Mouse (Mus musculus) kidney, embryonic 16.5 days (tissue): ENCODE data around the gene Slc5a10. TPM values are rescaled to one million over a fixed set of nuclear protein-coding genes. Genes with fewer than 3 reads are reported as not detected.

Experiments used
- ATAC-seq: fragments of 200-750 bp; cut with Nextera tagmentation; 2 replicates; pipeline ENCODE4 v1.8.0; 2017; ENCODE audit warnings: moderate TSS enrichment; ENCODE audit not compliant: low FRiP score, low TSS enrichment
- H3K27ac ChIP-seq: fragments of 300-500 bp; sonication (generic); 2 replicates; pipeline ENCODE4 v1.5.1; 2014; ENCODE audit warnings: low read length
- H3K27me3 ChIP-seq: fragments of 300-500 bp; sonication (generic); 2 replicates; pipeline ENCODE4 v1.6.1; 2014; ENCODE audit warnings: low read length, control low read depth, mixed read lengths; ENCODE audit not compliant: insufficient read depth
- H3K36me3 ChIP-seq: fragments of 300-500 bp; sonication (generic); 2 replicates; pipeline ENCODE4 v1.6.1; 2014; ENCODE audit warnings: low read length, control low read depth, mixed read lengths; ENCODE audit not compliant: insufficient read depth
- H3K4me1 ChIP-seq: fragments of 300-500 bp; sonication (generic); 2 replicates; pipeline ENCODE4 v1.6.1; 2014; ENCODE audit warnings: low read length, control low read depth, mixed read lengths; ENCODE audit not compliant: insufficient read depth
- H3K4me2 ChIP-seq: fragments of 300-500 bp; sonication (generic); replicated peaks from 2 replicates; pipeline ENCODE4 v1.6.1; 2014; ENCODE audit warnings: low read depth, low read length
- H3K4me3 ChIP-seq: fragments of 300-500 bp; sonication (generic); 2 replicates; pipeline ENCODE4 v1.5.1; 2014; ENCODE audit warnings: mild to moderate bottlenecking, low read length
- H3K9ac ChIP-seq: fragments of 300-500 bp; sonication (generic); replicated peaks from 2 replicates; pipeline ENCODE4 v1.6.1; 2014; ENCODE audit warnings: low read length
- H3K9me3 ChIP-seq: fragments of 300-500 bp; sonication (generic); 2 replicates; pipeline ENCODE4 v1.6.1; 2016; ENCODE audit warnings: low read length, control low read depth
- WGBS: fragments of 180-500 bp; shearing (Covaris S2); extraction: QIAGEN DNeasy Blood & Tissue Kit; methylation state at CpG from one replicate; pipeline ENCODE4 v1.1.7; 2014; 5-methylcytosine and 5-hydroxymethylcytosine counted together
- polyA plus RNA-seq: library from polyadenylated mRNA; unstranded; fragments of >200 nt; fragmentation: Nextera tagmentation; extraction: Ambion mirVana; gene quantifications from 2 replicates; pipeline ENCODE4 v1.2.1, GENCODE M21; 2015

Gene Slc5a10
- polyA plus RNA-seq, 1 experiment from 2014 or later = 1.1 TPM

GRCm38 (mm10) chr11:61652686-61653447 is 67.8 kb downstream of the Slc5a10 start, which contains the start of gene Grap:
Gene Grap (plus strand): TSS chr11:61653265.
- ATAC-seq = 0 out of 2 replicates have a peak, but pooled peaks have one; percentile 42

GRCm38 (mm10) chr11:61652216-61652615 is 68.4 kb downstream of the Slc5a10 start:
- no peaks in the 10 kb centered on the region for H3K27me3 ChIP-seq
- H3K27ac ChIP-seq = no peak overlapping the region
- ATAC-seq = no peak
- H3K4me1 ChIP-seq = peaks cover 4% of the 10 kb centered on the region
- H3K4me2 ChIP-seq = no peak overlapping the region
- 92% methylated on average over 5 of the region's 5 CpGs for WGBS
- H3K4me3 ChIP-seq = no peak overlapping the region
- no peaks in the 10 kb centered on the region for H3K36me3 ChIP-seq
- no peaks in the 10 kb centered on the region for H3K9me3 ChIP-seq
- no peak overlapping the region for H3K9ac ChIP-seq

More at GRCm38 (mm10) chr11:61652686-61653447, 67.8 kb downstream of the Slc5a10 start, which contains the start of gene Grap:
- H3K9me3 ChIP-seq = no peaks in the 10 kb centered on the region
- no peaks in the 10 kb centered on the region for H3K36me3 ChIP-seq
- H3K4me1 ChIP-seq = peaks cover 4% of the 10 kb centered on the region
- no peaks in the 10 kb centered on the region for H3K27me3 ChIP-seq
- H3K9ac ChIP-seq = 0 out of 2 replicates have a peak within 1 kb of the TSS, but pooled peaks have one; percentile 36
- H3K4me2 ChIP-seq = peak within 1 kb of the TSS; percentile 27
- peak within 1 kb of the TSS; percentile 38 for H3K4me3 ChIP-seq
- WGBS = 58% methylated on average over 10 of the region's 10 CpGs
- peak within 1 kb of the TSS; percentile 20; the same call in 1 of the 2 replicates for H3K27ac ChIP-seq

GRCm38 (mm10) chr11:61650470-61651265 is 70.0 kb downstream of the Slc5a10 start:
- no peak overlapping the region for H3K4me3 ChIP-seq
- no peak overlapping the region for H3K9ac ChIP-seq
- H3K27me3 ChIP-seq = no peaks in the 10 kb centered on the region
- no peaks in the 10 kb centered on the region for H3K9me3 ChIP-seq
- no peak for ATAC-seq
- H3K36me3 ChIP-seq = no peaks in the 10 kb centered on the region
- H3K4me2 ChIP-seq = no peak overlapping the region
- no peak overlapping the region for H3K27ac ChIP-seq
- WGBS = 81% methylated on average over 9 of the region's 9 CpGs
- peaks cover 4% of the 10 kb centered on the region for H3K4me1 ChIP-seq

- H3K9ac ChIP-seq = no peak overlapping the region
- peaks cover 4% of the 10 kb centered on the region for H3K4me1 ChIP-seq
- no peaks in the 10 kb centered on the region for H3K36me3 ChIP-seq
- H3K27ac ChIP-seq = no peak overlapping the region
- H3K27me3 ChIP-seq = no peaks in the 10 kb centered on the region
- 92% methylated on average over 4 of the region's 4 CpGs for WGBS
- no peak overlapping the region for H3K4me3 ChIP-seq
- H3K4me2 ChIP-seq = no peak overlapping the region
- H3K9me3 ChIP-seq = no peaks in the 10 kb centered on the region
- ATAC-seq = no peak
Observed at GRCm38 (mm10) chr11:61649626-61650025, 71.0 kb downstream of the Slc5a10 start.

GRCm38 (mm10) chr11:61649163-61649580 is 71.5 kb downstream of the Slc5a10 start:
- H3K27ac ChIP-seq = no peak overlapping the region
- no peak overlapping the region for H3K4me3 ChIP-seq
- no peak overlapping the region for H3K4me2 ChIP-seq
- H3K9ac ChIP-seq = no peak overlapping the region
- WGBS = 94% methylated on average over 5 of the region's 5 CpGs
- no peaks in the 10 kb centered on the region for H3K9me3 ChIP-seq
- H3K27me3 ChIP-seq = no peaks in the 10 kb centered on the region
- ATAC-seq = no peak
- no peaks in the 10 kb centered on the region for H3K36me3 ChIP-seq
- H3K4me1 ChIP-seq = peaks cover 4% of the 10 kb centered on the region

GRCm38 (mm10) chr11:61648749-61649115 is 71.9 kb downstream of the Slc5a10 start:
- 55% methylated on average over 7 of the region's 7 CpGs for WGBS
- Histone ChIP-seq H3K9me3 (no peaks in the 10 kb centered on the region), H3K27ac (no peak overlapping the region), H3K4me2 (no peak overlapping the region), H3K4me3 (no peak overlapping the region), H3K9ac (no peak overlapping the region), H3K27me3 (no peaks in the 10 kb centered on the region), H3K4me1 (peaks cover 4% of the 10 kb centered on the region), H3K36me3 (no peaks in the 10 kb centered on the region)
- ATAC-seq = 0 out of 2 replicates have a peak, but pooled peaks have one; percentile 31

- Histone ChIP-seq H3K4me2 (no peak overlapping the region), H3K9ac (no peak overlapping the region), H3K4me3 (no peak overlapping the region), H3K27ac (no peak overlapping the region), H3K4me1 (peaks cover 3% of the 10 kb centered on the region), H3K36me3 (no peaks in the 10 kb centered on the region), H3K9me3 (no peaks in the 10 kb centered on the region), H3K27me3 (no peaks in the 10 kb centered on the region)
- 0 out of 2 replicates have a peak, but pooled peaks have one; percentile 15 for ATAC-seq
- WGBS = 48% methylated on average over 6 of the region's 6 CpGs
Observed at GRCm38 (mm10) chr11:61647956-61648748, 72.5 kb downstream of the Slc5a10 start.

- H3K4me1 ChIP-seq = no peaks in the 10 kb centered on the region; the same call in 1 of the 2 replicates
- no peak overlapping the region for H3K27ac ChIP-seq
- H3K27me3 ChIP-seq = no peaks in the 10 kb centered on the region
- no peak for ATAC-seq
- no peaks in the 10 kb centered on the region for H3K9me3 ChIP-seq
- H3K4me2 ChIP-seq = no peak overlapping the region
- no peak overlapping the region for H3K4me3 ChIP-seq
- H3K36me3 ChIP-seq = no peaks in the 10 kb centered on the region
- 70% methylated on average over 10 of the region's 10 CpGs for WGBS
- H3K9ac ChIP-seq = no peak overlapping the region
Observed at GRCm38 (mm10) chr11:61647110-61647910, 73.3 kb downstream of the Slc5a10 start.
